Mouse (Mus musculus) forebrain, embryonic 12.5 days (tissue): ENCODE measurements around the gene Tmem135. TPM values are rescaled to one million over a fixed set of nuclear protein-coding genes. Genes with fewer than 3 reads are reported as not detected.
"Not testable (repeated sequence)": the region's sequence is repeated elsewhere in the genome, so short reads cannot be mapped to it uniquely, and the experiment has no call there.

ENCODE experiments used
- ATAC-seq: fragments of 200-750 bp; cut with Nextera tagmentation; 2 replicates; pipeline ENCODE4 v1.8.0; 2017; ENCODE audit warnings: moderate TSS enrichment; ENCODE audit not compliant: low FRiP score
- H3K27ac ChIP-seq: fragments of 300-500 bp; sonication (generic); 2 replicates; pipeline ENCODE4 v1.5.1; 2016; ENCODE audit warnings: mild to moderate bottlenecking
- H3K27me3 ChIP-seq: fragments of 300-500 bp; sonication (generic); 2 replicates; pipeline ENCODE4 v1.6.1; 2016; ENCODE audit warnings: mild to moderate bottlenecking
- H3K36me3 ChIP-seq: fragments of 300-500 bp; sonication (generic); replicated peaks from 2 replicates; pipeline ENCODE4 v1.6.1; 2016; ENCODE audit warnings: mild to moderate bottlenecking
- H3K4me1 ChIP-seq: fragments of 300-500 bp; sonication (generic); 2 replicates; pipeline ENCODE4 v1.6.1; 2016
- H3K4me2 ChIP-seq: fragments of 300-500 bp; sonication (generic); 2 replicates; pipeline ENCODE4 v1.6.1; 2016; ENCODE audit warnings: mild to moderate bottlenecking, moderate library complexity
- H3K4me3 ChIP-seq: fragments of 300-500 bp; sonication (generic); replicated peaks from 2 replicates; pipeline ENCODE4 v1.5.1; 2016; ENCODE audit warnings: mild to moderate bottlenecking
- H3K9ac ChIP-seq: fragments of 300-500 bp; sonication (generic); 2 replicates; pipeline ENCODE4 v1.6.1; 2016; ENCODE audit warnings: mild to moderate bottlenecking
- H3K9me3 ChIP-seq: fragments of 300-500 bp; sonication (generic); 2 replicates; pipeline ENCODE4 v1.6.1; 2016
- WGBS: fragments of 180-500 bp; shearing (Covaris S2); methylation state at CpG from one replicate; pipeline ENCODE4 v1.1.7; 2016; 5-methylcytosine and 5-hydroxymethylcytosine counted together
- polyA plus RNA-seq: library from polyadenylated mRNA; unstranded; fragments of >200 nt; fragmentation: Nextera tagmentation; extraction: Ambion mirVana; gene quantifications from 2 replicates; pipeline ENCODE4 v1.2.1, GENCODE M21; 2016

Tmem135 gene
- polyA plus RNA-seq, 1 experiment from 2014 or later: 26.4 TPM

GRCm38 (mm10) chr7:89298911-89299458 lies 105.0 kb downstream of the Tmem135 start:
- no peaks in the 10 kb centered on the region for H3K9me3 ChIP-seq
- H3K27ac ChIP-seq: no peak overlapping the region
- H3K4me1 ChIP-seq: no peaks in the 10 kb centered on the region
- no peak overlapping the region for H3K9ac ChIP-seq
- H3K4me3 ChIP-seq: no peak overlapping the region
- ATAC-seq: no peak
- 84% methylated on average over 1 of the region's 1 CpGs for WGBS
- no peaks in the 10 kb centered on the region; the same call in 1 of the 2 replicates for H3K36me3 ChIP-seq
- no peaks in the 10 kb centered on the region for H3K27me3 ChIP-seq
- H3K4me2 ChIP-seq: no peak overlapping the region

DNA sequence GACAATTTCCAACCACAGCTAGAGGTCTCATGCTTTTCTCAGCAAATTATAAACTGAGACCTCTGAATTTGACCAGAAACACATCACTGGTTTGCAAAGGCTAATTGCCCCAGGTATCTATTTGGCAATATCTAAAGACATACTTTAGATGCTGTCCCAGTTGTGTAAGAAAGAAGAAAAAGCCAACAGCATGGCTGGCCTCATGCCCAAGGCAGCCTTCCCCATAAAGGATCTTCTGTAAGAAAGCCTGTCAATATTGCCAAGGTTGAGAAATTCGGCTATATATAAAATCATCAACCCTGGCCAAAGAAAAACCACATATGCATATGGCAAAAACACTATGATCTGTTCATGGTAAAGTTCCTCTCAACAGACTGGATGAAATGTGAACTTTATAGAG lies 107.1 kb downstream of the Tmem135 start:
- WGBS: 94% methylated on average over 1 of the region's 1 CpGs

GRCm38 (mm10) chr7:89282664-89283063 lies 121.4 kb downstream of the Tmem135 start:
- Histone ChIP-seq H3K36me3 (peaks cover 3% of the 10 kb centered on the region), H3K9ac (no peak overlapping the region), H3K27ac (no peak overlapping the region), H3K4me2 (no peak overlapping the region), H3K27me3 (no peaks in the 10 kb centered on the region), H3K9me3 (no peaks in the 10 kb centered on the region), H3K4me1 (no peaks in the 10 kb centered on the region), H3K4me3 (no peak overlapping the region)
- 94% methylated on average over 7 of the region's 7 CpGs for WGBS
- ATAC-seq: no peak

More for the DNA sequence above, 107.1 kb downstream of the Tmem135 start:
- H3K9ac ChIP-seq: no peak overlapping the region
- H3K4me2 ChIP-seq: no peak overlapping the region
- no peaks in the 10 kb centered on the region for H3K9me3 ChIP-seq
- no peak overlapping the region for H3K4me3 ChIP-seq
- no peaks in the 10 kb centered on the region for H3K4me1 ChIP-seq
- H3K27ac ChIP-seq: no peak overlapping the region
- no peak for ATAC-seq
- no peaks in the 10 kb centered on the region for H3K27me3 ChIP-seq
- H3K36me3 ChIP-seq: no peaks in the 10 kb centered on the region; the same call in 1 of the 2 replicates

- H3K27me3 ChIP-seq, ATAC-seq, H3K27ac ChIP-seq, H3K9ac ChIP-seq, H3K4me2 ChIP-seq, H3K36me3 ChIP-seq, H3K9me3 ChIP-seq, H3K4me3 ChIP-seq, H3K4me1 ChIP-seq: not testable (repeated sequence)
Measured at GRCm38 (mm10) chr7:89270438-89270837, 133.6 kb downstream of the Tmem135 start.

GRCm38 (mm10) chr7:89269826-89270225 lies 134.2 kb downstream of the Tmem135 start:
- H3K9ac ChIP-seq: no peak overlapping the region
- no peak overlapping the region for H3K27ac ChIP-seq
- no peaks in the 10 kb centered on the region for H3K9me3 ChIP-seq
- 95% methylated on average over 6 of the region's 6 CpGs for WGBS
- H3K4me1 ChIP-seq: no peaks in the 10 kb centered on the region
- H3K27me3 ChIP-seq: no peaks in the 10 kb centered on the region
- ATAC-seq: no peak
- H3K4me3 ChIP-seq: no peak overlapping the region
- no peak overlapping the region for H3K4me2 ChIP-seq
- peaks cover 6% of the 10 kb centered on the region for H3K36me3 ChIP-seq

DNA sequence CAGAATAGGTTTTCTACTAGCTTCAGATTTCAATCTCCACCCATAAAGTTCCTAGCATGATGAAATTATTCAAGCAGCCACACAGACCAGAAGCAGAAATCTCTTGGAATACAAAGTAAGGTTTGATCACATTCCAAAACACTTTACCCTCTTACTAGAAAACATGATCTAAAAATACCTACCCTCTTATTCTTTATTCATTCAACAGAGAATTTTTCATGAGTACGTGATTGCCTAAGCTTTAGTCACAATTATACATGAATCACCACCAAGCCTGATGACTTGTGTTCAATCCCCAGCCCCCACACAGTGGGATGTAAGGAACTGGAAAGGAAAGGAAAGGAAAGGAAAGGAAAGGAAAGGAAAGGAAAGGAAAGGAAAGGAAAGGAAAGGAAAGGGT lies 136.5 kb downstream of the Tmem135 start:
- 89% methylated on average over 1 of the region's 1 CpGs for WGBS
- no peak for ATAC-seq

DNA sequence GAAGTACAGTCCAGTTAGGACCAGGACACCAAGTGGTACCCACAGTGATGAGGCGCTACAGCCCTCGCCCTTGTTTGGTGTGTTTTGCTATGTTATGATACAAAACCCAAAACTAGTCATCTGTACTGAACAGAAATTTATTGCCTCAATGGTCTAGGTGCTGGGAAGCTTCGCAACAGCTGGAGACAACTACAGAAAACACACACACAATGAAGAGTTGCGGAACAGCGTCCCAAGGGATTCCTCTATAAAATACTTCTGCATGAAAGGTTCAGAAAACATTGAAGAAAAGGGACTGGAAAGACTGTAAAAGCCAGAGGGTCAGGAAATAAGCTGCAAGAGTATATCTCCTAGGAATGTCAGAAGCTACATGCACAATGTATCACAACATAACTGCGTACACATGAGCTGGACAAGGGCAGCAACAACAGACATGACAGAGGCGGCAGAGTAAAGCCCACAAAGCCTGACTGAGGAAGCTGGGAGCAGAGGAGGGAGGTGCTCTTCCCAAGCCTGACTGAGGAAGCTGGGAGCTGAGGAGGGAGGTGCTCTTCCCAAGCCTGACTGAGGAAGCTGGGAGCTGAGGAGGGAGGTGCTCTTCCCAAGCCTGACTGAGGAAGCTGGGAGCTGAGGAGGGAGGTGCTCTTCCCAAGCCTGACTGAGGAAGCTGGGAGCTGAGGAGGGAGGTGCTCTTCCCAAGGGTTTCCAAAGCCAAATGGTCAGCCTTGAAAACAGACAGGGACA lies 137.8 kb downstream of the Tmem135 start:
- no peak overlapping the region for H3K9ac ChIP-seq
- no peaks in the 10 kb centered on the region for H3K36me3 ChIP-seq
- no peak for ATAC-seq
- H3K4me2 ChIP-seq: no peak overlapping the region
- WGBS: 83% methylated on average over 7 of the region's 7 CpGs
- no peaks in the 10 kb centered on the region for H3K9me3 ChIP-seq
- H3K27me3 ChIP-seq: no peaks in the 10 kb centered on the region
- no peaks in the 10 kb centered on the region for H3K4me1 ChIP-seq
- H3K27ac ChIP-seq: 0 out of 2 replicates have a peak overlapping the region, but pooled peaks have one; percentile 5
- no peak overlapping the region for H3K4me3 ChIP-seq

More for the DNA sequence above, 136.5 kb downstream of the Tmem135 start:
- no peaks in the 10 kb centered on the region for H3K27me3 ChIP-seq
- H3K4me1 ChIP-seq: no peaks in the 10 kb centered on the region
- H3K36me3 ChIP-seq: peaks cover under 1% of the 10 kb centered on the region; the same call in 1 of the 2 replicates
- H3K9me3 ChIP-seq: no peaks in the 10 kb centered on the region
- H3K9ac ChIP-seq: no peak overlapping the region
- H3K4me2 ChIP-seq: no peak overlapping the region
- no peak overlapping the region for H3K27ac ChIP-seq
- H3K4me3 ChIP-seq: no peak overlapping the region

GRCm38 (mm10) chr7:89260966-89261365 lies 143.1 kb downstream of the Tmem135 start:
- Histone ChIP-seq H3K9me3 (no peaks in the 10 kb centered on the region), H3K36me3 (no peaks in the 10 kb centered on the region), H3K4me1 (no peaks in the 10 kb centered on the region), H3K9ac (no peak overlapping the region), H3K27ac (no peak overlapping the region), H3K27me3 (no peaks in the 10 kb centered on the region), H3K4me3 (no peak overlapping the region), H3K4me2 (no peak overlapping the region)
- ATAC-seq: no peak

GRCm38 (mm10) chr7:89258832-89259231 lies 145.2 kb downstream of the Tmem135 start:
- Histone ChIP-seq H3K4me2 (no peak overlapping the region), H3K4me3 (no peak overlapping the region), H3K36me3 (no peaks in the 10 kb centered on the region), H3K27ac (no peak overlapping the region), H3K9me3 (no peaks in the 10 kb centered on the region), H3K9ac (no peak overlapping the region), H3K27me3 (no peaks in the 10 kb centered on the region), H3K4me1 (no peaks in the 10 kb centered on the region)
- ATAC-seq: no peak
- 75% methylated on average over 2 of the region's 2 CpGs for WGBS

DNA sequence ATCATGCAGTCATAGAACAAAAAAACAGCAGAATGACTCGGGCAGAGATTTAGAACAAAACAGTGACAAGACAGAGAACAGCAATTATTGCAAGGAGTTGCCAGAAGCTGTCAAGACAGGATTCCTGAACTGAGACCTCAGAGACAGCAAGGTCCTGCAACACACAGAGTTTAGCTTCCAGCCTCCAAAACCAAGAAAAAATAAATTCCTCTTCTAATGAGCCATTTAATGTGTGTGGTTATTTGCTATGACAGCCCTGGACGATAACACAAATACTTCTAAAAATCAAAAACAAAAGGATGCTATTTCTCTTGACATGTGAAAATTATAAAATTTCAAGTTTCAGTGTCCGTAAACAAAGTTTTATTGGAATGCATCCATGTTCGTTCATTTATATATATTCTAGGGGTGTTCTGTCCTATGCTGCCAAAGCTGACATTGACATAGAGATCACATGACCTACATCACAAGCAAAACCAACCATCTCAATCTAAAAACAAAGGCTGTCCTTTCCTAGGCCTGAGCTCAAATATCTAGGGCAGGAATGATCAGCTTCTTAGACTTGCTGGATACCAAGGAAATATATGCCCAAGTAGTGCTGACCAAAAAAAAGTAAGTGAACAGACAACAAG lies 146.0 kb downstream of the Tmem135 start:
- no peaks in the 10 kb centered on the region for H3K9me3 ChIP-seq
- no peak overlapping the region for H3K4me3 ChIP-seq
- H3K4me2 ChIP-seq: no peak overlapping the region
- H3K27ac ChIP-seq: no peak overlapping the region
- H3K36me3 ChIP-seq: no peaks in the 10 kb centered on the region
- no peak for ATAC-seq
- WGBS: 84% methylated on average over 4 of the region's 4 CpGs
- H3K4me1 ChIP-seq: no peaks in the 10 kb centered on the region
- no peaks in the 10 kb centered on the region for H3K27me3 ChIP-seq
- no peak overlapping the region for H3K9ac ChIP-seq

DNA sequence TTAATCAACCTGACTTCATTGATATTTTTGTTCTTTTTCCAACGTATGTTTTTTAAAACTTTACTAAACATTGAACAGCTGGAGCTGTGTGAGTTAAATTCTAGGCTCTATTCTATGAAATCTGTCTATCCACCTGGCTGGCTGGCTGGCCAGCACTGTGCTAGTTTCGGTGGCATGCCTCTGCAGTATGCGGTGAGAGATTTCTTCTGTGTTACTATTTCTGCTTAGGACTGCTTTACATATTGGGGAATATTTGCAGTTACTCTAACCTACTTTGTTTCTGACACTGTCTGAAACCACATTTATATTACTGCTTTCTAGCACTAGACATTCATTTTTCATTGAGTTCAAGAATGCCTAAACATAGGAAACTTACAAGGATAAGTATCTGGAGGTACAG lies 150.2 kb downstream of the Tmem135 start:
- H3K27ac ChIP-seq: no peak overlapping the region
- H3K9me3 ChIP-seq: no peaks in the 10 kb centered on the region
- no peaks in the 10 kb centered on the region for H3K36me3 ChIP-seq
- no peaks in the 10 kb centered on the region for H3K4me1 ChIP-seq
- H3K9ac ChIP-seq: no peak overlapping the region
- no peak for ATAC-seq
- H3K27me3 ChIP-seq: no peaks in the 10 kb centered on the region
- WGBS: 85% methylated on average over 3 of the region's 3 CpGs
- H3K4me3 ChIP-seq: no peak overlapping the region
- H3K4me2 ChIP-seq: no peak overlapping the region

GRCm38 (mm10) chr7:89253317-89253716 lies 150.7 kb downstream of the Tmem135 start:
- Histone ChIP-seq H3K27me3 (no peaks in the 10 kb centered on the region), H3K4me1 (no peaks in the 10 kb centered on the region), H3K9me3 (no peaks in the 10 kb centered on the region), H3K4me3 (no peak overlapping the region), H3K4me2 (no peak overlapping the region), H3K9ac (no peak overlapping the region), H3K27ac (no peak overlapping the region), H3K36me3 (no peaks in the 10 kb centered on the region)
- 85% methylated on average over 2 of the region's 2 CpGs for WGBS
- no peak for ATAC-seq
